Mouse (Mus musculus): ENCODE data around the gene Fbxl17. TPM values are rescaled to one million over a fixed set of nuclear protein-coding genes. Genes with fewer than 3 reads are reported as not detected.

Gene Fbxl17
- polyA plus RNA-seq, 1 experiment from 2014 or later = 3.3 TPM

GRCm38 (mm10) chr17:63045297-63045696 is 454.5 kb downstream of the Fbxl17 start:
- Histone ChIP-seq H3K36me3 (replicated peaks; ENCODE audit: insufficient read depth, low read length) (no peaks in the 10 kb centered on the region), H3K9me3 (ENCODE audit: low read length) (no peaks in the 10 kb centered on the region), H3K4me3 (ENCODE audit: low read depth, low read length) (no peak overlapping the region), H3K27ac (ENCODE audit: low read depth) (no peak overlapping the region), H3K9ac (replicated peaks) (no peak overlapping the region), H3K4me1 (ENCODE audit: insufficient read depth) (no peaks in the 10 kb centered on the region), H3K4me2 (ENCODE audit: low read depth, low read length) (no peak overlapping the region), H3K27me3 (ENCODE audit: insufficient read depth, low read length) (no peaks in the 10 kb centered on the region)
- TF ChIP-seq EP300 (IDR thresholded peaks at IDR 0.05; ENCODE audit: low read depth) (no peak), CTCF (IDR thresholded peaks at IDR 0.05; ENCODE audit: low read depth) (no peak)
- 83% methylated on average over 13 of the region's 13 CpGs for WGBS (ENCODE audit: insufficient replicate concordance)
- no peak for DNase-seq
- no peak for ATAC-seq

GRCm38 (mm10) chr17:63043046-63043675 is 456.7 kb downstream of the Fbxl17 start:
- H3K36me3 ChIP-seq (replicated peaks; ENCODE audit: insufficient read depth, low read length) = no peaks in the 10 kb centered on the region
- H3K27me3 ChIP-seq (ENCODE audit: insufficient read depth, low read length) = no peaks in the 10 kb centered on the region
- H3K4me3 ChIP-seq (ENCODE audit: low read depth, low read length) = no peak overlapping the region
- no peak overlapping the region for H3K27ac ChIP-seq (ENCODE audit: low read depth)
- peak; percentile 61 for ATAC-seq
- no peaks in the 10 kb centered on the region for H3K9me3 ChIP-seq (ENCODE audit: low read length)
- peak; percentile 14 for DNase-seq
- no peaks in the 10 kb centered on the region for H3K4me1 ChIP-seq (ENCODE audit: insufficient read depth)
- WGBS (ENCODE audit: insufficient replicate concordance) = 73% methylated on average over 9 of the region's 9 CpGs
- TF ChIP-seq EP300 (IDR thresholded peaks at IDR 0.05; ENCODE audit: low read depth) = no peak
- TF ChIP-seq CTCF (IDR thresholded peaks at IDR 0.05; ENCODE audit: low read depth) = no peak
- H3K4me2 ChIP-seq (ENCODE audit: low read depth, low read length) = no peak overlapping the region
- H3K9ac ChIP-seq (replicated peaks) = no peak overlapping the region

GRCm38 (mm10) chr17:63037562-63037961 is 462.3 kb downstream of the Fbxl17 start:
- WGBS (ENCODE audit: insufficient replicate concordance) = 75% methylated on average over 3 of the region's 3 CpGs
- H3K9ac ChIP-seq (replicated peaks) = no peak overlapping the region
- H3K4me3 ChIP-seq (ENCODE audit: low read depth, low read length) = no peak overlapping the region
- no peak for DNase-seq
- no peaks in the 10 kb centered on the region for H3K4me1 ChIP-seq (ENCODE audit: insufficient read depth)
- TF ChIP-seq CTCF (IDR thresholded peaks at IDR 0.05; ENCODE audit: low read depth) (no peak), EP300 (IDR thresholded peaks at IDR 0.05; ENCODE audit: low read depth) (no peak)
- H3K27ac ChIP-seq (ENCODE audit: low read depth) = no peak overlapping the region
- no peaks in the 10 kb centered on the region for H3K9me3 ChIP-seq (ENCODE audit: low read length)
- H3K4me2 ChIP-seq (ENCODE audit: low read depth, low read length) = no peak overlapping the region
- no peaks in the 10 kb centered on the region for H3K27me3 ChIP-seq (ENCODE audit: insufficient read depth, low read length)
- ATAC-seq = no peak
- H3K36me3 ChIP-seq (replicated peaks; ENCODE audit: insufficient read depth, low read length) = no peaks in the 10 kb centered on the region

GRCm38 (mm10) chr17:63033141-63033540 is 466.7 kb downstream of the Fbxl17 start:
- no peak overlapping the region for H3K4me2 ChIP-seq (ENCODE audit: low read depth, low read length)
- no peak for ATAC-seq
- H3K4me3 ChIP-seq (ENCODE audit: low read depth, low read length) = no peak overlapping the region
- no peak for DNase-seq
- H3K9me3 ChIP-seq (ENCODE audit: low read length) = no peaks in the 10 kb centered on the region
- 82% methylated on average over 5 of the region's 5 CpGs for WGBS (ENCODE audit: insufficient replicate concordance)
- H3K4me1 ChIP-seq (ENCODE audit: insufficient read depth) = no peaks in the 10 kb centered on the region
- no peak overlapping the region for H3K9ac ChIP-seq (replicated peaks)
- no peaks in the 10 kb centered on the region for H3K27me3 ChIP-seq (ENCODE audit: insufficient read depth, low read length)
- H3K27ac ChIP-seq (ENCODE audit: low read depth) = no peak overlapping the region
- H3K36me3 ChIP-seq (replicated peaks; ENCODE audit: insufficient read depth, low read length) = no peaks in the 10 kb centered on the region
- TF ChIP-seq CTCF (IDR thresholded peaks at IDR 0.05; ENCODE audit: low read depth) = no peak
- no peak for TF ChIP-seq EP300 (IDR thresholded peaks at IDR 0.05; ENCODE audit: low read depth)

- Histone ChIP-seq H3K9me3 (ENCODE audit: low read length) (no peaks in the 10 kb centered on the region), H3K4me2 (ENCODE audit: low read depth, low read length) (no peak overlapping the region), H3K9ac (replicated peaks) (no peak overlapping the region), H3K27ac (ENCODE audit: low read depth) (no peak overlapping the region), H3K4me1 (ENCODE audit: insufficient read depth) (no peaks in the 10 kb centered on the region), H3K36me3 (replicated peaks; ENCODE audit: insufficient read depth, low read length) (no peaks in the 10 kb centered on the region), H3K27me3 (ENCODE audit: insufficient read depth, low read length) (no peaks in the 10 kb centered on the region), H3K4me3 (ENCODE audit: low read depth, low read length) (no peak overlapping the region)
- TF ChIP-seq EP300 (IDR thresholded peaks at IDR 0.05; ENCODE audit: low read depth) (no peak), CTCF (IDR thresholded peaks at IDR 0.05; ENCODE audit: low read depth) (no peak)
- ATAC-seq (no peak), DNase-seq (no peak)
- 35% methylated on average over 4 of the region's 4 CpGs for WGBS (ENCODE audit: insufficient replicate concordance)
Measured at GRCm38 (mm10) chr17:63029105-63029504, 470.7 kb downstream of the Fbxl17 start.

GRCm38 (mm10) chr17:63025238-63025637 is 474.6 kb downstream of the Fbxl17 start:
- Histone ChIP-seq H3K27me3 (ENCODE audit: insufficient read depth, low read length) (no peaks in the 10 kb centered on the region), H3K4me1 (ENCODE audit: insufficient read depth) (no peaks in the 10 kb centered on the region), H3K4me3 (ENCODE audit: low read depth, low read length) (no peak overlapping the region), H3K27ac (ENCODE audit: low read depth) (no peak overlapping the region), H3K4me2 (ENCODE audit: low read depth, low read length) (no peak overlapping the region), H3K36me3 (replicated peaks; ENCODE audit: insufficient read depth, low read length) (no peaks in the 10 kb centered on the region), H3K9ac (replicated peaks) (no peak overlapping the region), H3K9me3 (ENCODE audit: low read length) (no peaks in the 10 kb centered on the region)
- 72% methylated on average over 15 of the region's 15 CpGs for WGBS (ENCODE audit: insufficient replicate concordance)
- TF ChIP-seq CTCF (IDR thresholded peaks at IDR 0.05; ENCODE audit: low read depth) = no peak
- TF ChIP-seq EP300 (IDR thresholded peaks at IDR 0.05; ENCODE audit: low read depth) = no peak
- ATAC-seq (no peak), DNase-seq (no peak)
